Mouse (Mus musculus) layer of hippocampus, adult 9-10 months (tissue): ENCODE results near the gene Svep1.

Experiments used
- DNase-seq: peaks from one replicate; pipeline ENCODE4 v3.0.0; 2022; ENCODE audit warnings: low spot score

Gene Svep1

DNA sequence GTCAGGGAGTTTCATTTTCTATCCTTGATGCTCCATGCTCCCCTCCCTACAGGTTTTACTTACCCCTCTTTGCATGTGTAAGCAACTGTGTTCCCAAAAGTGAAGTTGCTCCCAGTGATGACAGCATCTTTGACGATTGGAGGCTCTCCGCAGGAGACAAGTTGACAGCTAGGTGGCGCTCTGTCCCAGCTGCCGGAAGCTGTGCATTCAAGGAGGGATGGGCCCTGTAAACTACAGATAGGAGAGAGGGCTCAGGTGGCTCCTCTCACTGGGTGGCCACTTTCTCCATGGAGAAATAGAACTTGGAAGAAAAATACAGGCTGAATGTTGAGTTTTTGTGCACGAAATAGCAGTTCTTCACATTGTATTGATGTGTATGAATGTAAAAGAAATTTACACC, 124.1 kb downstream of the Svep1 start:
- DNase-seq, result peak; percentile 13

DNA sequence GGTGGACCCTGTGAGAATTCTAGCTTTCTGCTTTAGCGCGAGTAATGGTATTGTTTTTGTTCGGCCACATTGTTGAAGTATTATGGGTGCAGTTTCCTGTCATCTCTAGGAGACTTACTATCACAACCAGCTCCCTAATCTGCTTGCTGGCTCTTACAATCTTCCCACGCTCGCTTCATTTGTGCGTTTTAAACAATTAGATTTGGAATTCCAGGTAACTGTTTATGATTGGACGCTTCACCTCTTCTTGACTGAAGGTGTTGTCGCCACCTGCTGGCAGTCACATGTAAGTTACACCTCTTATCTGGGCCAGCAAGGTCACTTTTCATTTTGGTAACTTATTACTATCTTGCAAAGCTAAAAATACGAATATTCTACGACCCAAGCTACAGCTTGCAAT, 127.0 kb downstream of the Svep1 start:
- DNase-seq, result peak; percentile 21

DNA sequence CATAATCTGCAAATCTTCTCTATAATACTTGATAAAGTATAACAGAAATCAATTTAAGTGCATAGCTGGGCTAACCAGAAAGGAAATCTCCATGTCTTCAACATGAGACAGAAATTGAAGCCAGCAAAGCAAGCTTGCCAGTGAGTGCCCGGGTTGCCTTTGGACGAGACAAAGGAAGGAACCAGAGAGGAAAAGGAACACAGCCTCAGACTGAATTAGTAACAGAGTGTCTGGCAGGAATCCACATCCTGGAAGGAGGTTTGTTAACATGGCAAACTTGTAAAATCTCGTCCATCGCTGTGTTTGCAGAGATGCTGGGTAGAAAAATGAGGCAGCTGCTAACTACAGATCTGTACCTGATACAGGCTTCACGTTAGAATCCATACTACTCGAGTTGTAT, 128.7 kb downstream of the Svep1 start:
- no peak for DNase-seq

DNA sequence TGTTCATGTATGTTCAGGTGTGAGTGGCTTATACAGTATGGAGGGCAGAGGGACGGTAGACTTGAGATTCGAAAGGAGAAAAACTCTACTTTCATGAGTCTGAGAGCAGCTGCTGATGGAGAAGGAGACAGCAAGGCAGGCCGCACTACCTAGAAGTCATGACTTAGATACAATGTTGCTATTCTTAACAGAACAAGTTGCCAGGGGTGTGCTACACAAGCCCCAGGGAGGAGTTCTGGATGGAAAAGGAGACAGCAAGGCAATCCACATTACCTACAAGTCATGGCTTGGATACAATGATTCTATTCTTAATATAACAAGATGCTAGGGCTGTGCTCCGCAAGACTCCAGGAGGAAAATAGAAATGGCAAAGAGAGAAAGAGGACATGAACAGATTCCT, 129.1 kb downstream of the Svep1 start:
- DNase-seq, result no peak

DNA sequence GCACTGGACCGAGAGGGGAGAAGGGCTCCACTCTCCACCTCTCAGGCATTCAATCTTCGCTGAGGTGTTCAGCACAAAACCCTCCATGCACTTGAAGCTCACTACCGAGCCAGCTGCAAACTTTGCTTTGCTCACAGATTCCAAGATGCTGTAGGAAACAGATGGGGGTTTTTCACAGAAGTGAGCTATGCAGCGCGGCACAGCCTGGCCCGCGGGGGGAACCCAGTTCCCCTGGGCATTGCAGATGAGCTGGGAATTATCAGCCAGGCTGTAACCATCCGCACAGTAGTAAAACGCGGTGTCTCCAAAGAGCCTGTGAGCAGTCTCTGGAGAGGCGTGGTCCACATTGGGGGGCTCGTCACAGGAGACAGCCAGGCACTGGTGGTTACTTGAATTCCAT, 133.8 kb downstream of the Svep1 start:
- DNase-seq, result no peak

DNA sequence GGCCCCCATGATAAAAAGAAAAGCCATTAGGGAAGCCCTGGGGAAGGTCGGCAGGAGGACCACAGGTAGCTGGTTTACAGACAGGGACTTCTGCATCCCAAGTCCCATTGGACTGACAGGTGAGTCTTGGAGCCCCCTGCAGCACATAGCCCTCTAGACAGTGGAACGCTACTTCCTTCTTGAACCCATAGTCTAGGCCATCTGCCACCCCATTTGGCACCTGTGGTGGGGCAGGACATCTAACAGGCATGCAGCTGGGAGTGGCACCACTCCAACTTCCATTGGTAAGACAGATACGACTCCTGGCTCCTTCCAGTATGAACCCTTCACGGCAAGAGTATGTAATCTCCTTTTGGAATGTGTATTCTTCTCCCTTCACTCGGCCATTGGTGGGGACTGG, 137.8 kb downstream of the Svep1 start:
- DNase-seq, result no peak

DNA sequence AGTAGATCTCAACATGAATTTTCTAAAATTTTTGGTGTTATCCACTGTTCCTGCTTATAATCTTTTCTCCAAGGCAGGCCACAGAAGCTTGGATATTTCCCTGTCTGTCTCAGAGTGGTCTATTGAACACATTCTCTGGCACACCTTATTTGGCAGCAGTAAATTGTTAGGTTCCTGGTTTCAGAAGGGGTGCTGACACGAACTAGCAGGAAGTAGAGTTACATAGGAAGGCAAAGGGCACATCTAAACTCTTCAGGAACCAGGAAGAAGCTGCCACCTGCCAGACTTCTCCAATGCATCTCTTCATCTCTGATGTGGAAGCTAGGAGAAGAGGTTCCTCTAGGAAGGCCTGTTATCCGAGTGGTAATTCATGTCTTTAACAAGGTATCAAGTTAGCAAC, 141.9 kb downstream of the Svep1 start:
- no peak for DNase-seq

DNA sequence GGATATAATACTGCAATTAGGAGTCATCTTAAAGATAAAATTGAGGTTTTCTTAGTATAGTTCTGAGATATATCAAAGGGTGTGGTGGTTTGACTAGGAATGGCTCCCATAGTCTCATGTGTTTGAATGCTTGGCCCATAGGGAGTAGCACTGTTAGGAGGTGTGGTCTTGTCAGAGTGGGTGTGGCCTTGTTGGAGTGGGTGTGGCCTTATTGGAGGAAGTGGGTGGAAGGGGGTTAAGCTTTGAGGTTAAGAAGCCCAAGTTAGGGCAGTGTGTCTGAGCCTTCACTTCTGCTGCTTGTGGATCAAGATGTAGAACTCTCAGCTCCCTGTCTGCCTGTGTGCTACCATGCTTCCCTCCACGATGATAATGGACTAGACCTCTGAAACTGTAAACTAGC, 143.7 kb downstream of the Svep1 start:
- no peak for DNase-seq

DNA sequence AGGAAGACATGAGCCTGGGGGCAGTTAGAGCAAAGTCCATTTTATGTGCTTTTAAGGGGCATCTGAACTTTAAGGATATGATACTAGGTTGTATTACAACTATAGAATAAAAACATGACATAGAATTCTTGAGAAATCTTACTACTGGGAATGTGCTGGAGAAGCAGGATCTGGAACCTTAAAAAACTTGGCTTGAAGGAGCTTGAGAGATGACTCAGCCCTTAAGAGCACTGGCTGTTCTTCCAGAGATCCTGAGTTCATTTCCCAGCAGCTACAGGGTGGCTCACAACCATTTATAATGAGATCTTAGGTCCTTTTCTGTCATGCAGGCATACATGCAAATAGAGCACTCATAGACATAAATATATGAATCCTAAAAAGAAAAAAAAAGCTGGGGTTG, 151.0 kb downstream of the Svep1 start:
- no peak for DNase-seq

DNA sequence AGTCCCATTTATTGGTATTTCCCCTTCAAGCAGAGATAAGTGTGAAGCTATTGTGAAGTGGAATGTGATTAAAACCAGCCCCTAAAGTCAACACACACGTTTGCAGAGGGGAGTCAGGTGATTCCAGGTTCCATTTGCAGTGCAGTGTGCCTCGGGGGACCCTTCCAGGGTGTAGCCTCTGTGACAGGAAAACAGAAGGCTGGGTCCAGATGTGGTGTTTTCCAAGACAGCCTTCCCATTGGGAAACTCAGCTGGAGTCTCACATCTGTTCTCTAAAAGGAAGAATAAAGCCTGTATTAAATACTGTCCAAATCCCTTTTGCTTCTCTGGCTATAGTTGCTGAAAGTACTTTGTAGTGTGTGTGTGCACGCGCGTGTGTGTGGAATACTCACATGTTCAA, 152.2 kb downstream of the Svep1 start:
- DNase-seq, result no peak

DNA sequence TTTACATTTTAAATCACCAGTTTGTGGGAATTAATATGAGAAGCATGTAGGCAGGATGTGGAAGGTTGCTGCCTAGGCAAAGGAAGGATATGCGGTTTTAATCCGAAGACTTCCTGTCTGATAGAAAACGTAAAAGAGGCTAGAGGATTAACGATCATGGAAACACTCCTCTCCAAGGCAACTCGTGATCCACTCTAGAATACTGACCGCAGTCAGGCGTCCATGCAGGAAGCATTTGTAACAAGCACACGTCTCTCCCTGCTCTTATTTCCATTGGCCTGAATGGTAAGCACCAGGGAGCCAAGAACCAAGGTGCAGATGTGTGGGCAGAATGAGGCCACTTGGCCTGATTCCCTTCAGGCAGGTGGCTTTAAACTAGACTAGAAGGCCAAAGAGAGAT, 155.9 kb downstream of the Svep1 start:
- no peak for DNase-seq

DNA sequence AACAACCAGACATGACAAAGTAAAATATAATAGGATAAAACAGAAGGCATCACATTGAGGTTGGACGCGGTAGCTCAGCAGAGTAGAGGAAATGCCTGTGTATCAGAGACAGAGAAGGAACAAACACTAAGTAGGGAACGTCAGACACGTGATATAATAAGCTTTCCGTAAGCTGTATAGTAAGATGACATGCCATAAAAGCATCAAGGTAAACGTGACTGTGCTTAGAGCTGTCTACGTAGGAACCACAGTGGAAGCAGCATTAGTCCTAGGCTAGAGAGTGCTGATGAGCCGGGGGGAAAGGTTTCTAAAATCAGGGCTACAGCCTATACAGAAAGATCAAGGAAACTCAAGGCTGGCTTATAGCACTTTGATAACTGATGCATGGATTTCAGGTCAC, 156.4 kb downstream of the Svep1 start:
- DNase-seq, result no peak

DNA sequence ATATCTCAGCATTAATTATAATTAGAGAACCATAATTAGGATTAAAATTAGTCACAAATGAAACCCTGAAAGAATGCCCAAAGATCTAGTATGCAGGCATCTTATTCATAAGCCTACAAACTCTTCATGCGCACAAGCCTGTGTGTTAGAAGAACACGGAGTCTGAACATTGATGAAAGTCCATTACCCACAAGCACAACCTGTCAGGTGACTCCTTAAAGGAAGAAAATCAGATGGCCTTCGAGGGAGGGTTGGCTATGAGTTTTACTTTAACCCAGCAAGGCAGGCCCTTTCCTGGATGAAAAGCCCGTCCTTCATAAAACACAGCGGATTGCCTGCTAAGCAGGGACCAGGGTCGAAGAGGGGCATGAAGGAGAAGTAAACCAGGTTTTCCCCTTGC, 161.8 kb downstream of the Svep1 start:
- DNase-seq, result no peak

DNA sequence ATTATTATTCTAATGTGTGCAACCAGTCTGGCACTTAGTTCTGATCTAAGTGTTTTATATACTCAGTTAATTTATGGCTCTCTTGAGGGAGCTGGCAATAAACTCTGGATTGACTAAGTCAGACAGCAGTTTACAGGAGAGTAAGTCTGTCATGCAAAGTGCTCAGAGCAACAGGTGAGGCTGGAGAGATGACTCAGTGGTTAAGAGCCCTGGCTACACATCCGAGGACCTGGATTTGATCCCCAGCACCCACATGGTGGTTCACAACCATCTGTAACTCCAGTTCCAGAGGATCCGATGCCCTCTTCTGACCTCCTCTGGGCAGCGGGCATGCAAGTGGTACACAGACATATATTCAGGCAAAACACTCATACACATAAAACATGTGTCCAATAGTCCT, 162.3 kb downstream of the Svep1 start:
- no peak for DNase-seq

DNA sequence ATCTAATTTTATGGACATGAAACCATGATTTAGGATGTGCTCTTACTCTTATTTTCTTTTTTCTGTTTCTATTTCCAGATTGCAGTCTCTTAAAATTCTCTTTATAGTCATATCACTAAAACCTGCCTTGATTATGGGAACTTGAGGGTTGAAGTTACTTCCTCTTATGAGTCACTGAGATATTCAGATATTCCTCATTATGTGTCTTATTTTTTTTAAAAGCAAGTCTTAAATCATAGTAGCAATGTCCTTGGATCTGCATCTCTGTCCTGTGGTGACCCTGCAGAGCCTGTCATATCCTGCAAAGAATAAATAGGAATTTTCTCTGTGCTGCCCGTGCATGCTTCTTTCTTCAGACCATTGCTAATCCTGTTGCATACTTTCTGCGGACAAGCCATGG, 166.6 kb downstream of the Svep1 start:
- DNase-seq, result no peak

DNA sequence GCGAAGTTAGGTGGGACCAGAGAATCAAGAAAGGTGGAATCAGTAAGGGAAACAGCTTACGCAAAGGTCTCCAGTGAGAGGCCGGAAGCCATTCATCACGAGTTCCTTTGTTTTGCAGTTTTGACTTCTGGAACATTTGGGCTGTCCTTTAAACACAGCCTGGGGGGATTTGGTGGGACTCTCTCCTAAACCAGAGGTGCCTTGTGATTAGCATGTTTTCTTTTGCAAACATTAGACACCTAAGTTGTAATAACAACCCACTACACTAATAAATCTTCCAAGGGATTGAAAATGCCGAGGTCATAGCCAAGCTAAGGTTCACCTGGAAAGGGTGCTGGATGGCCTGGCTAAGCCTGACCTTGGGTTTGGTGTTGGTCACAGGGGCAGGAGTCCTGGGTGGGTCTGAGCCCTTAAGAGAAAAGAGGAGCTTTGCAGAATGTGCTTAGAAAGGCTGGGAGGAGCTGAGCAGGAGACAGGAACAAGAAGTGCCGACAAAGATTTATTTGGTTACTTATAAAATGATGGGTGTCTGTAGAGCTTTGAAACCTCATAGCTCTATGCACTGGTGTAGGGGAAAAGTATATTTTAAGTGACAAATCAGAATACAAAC, 169.5 kb downstream of the Svep1 start:
- no peak for DNase-seq

DNA sequence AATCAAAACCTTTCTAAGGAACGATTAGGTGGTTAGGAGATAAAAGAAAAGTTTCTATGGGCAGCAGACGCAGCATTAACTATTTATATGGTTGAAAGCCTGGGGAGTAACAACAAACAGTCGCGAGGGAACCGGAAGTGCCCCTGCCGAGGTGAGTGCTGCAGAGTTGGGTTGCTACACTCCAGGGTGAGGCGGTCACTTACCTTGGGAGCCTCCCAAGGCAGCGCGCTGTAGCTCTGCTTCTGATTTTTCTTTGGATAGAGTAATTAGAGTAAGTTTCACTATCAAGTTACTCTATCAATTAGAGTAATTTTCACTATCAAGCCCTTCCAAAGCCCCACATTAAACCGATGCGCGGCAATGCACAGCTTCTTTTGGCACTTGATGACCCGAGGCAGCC, 172.0 kb downstream of the Svep1 start:
- DNase-seq, result no peak

DNA sequence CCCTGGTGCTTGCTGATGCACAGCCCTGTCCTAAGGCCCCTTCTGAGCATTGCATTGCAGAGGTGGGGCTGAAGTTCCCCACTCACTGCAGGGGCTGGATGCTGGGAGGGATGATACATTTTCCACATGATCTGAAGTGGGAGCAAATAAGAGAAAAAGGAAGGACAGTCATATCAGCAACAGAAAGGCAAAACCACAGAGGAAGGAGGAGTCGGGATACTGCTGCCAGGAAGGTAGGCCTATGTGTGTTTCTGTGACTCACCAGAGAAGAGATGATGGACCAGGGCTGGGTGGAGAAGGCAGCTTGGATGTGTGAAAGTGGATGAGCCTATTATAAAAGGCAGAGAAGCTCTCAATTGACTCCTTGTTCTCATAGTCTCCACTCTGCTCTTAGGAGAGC, 173.9 kb downstream of the Svep1 start:
- DNase-seq, result no peak

DNA sequence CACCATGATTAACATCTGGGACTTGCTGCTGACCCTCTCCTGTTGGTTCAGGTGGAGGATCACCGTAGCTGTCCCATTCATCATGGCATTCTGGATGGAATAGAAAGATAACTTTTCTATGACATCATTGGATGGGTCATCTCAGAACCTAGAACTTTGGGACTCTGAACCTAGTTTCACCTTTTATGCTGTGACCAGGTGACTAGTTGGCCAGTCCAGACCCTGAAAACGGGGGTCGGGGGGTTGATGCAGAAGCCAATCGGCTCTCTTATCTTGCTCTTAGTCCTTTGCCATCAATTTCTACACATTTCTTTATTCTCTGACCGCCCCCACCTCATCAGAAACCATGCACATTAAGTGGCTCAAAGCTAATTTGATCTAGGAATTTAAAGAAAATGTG, 197.6 kb downstream of the Svep1 start, which contains the start of gene Txndc8:
Gene Txndc8, minus strand, starts transcription at position 101 of the 400 bp plus-strand sequence.
- no peak for DNase-seq

DNA sequence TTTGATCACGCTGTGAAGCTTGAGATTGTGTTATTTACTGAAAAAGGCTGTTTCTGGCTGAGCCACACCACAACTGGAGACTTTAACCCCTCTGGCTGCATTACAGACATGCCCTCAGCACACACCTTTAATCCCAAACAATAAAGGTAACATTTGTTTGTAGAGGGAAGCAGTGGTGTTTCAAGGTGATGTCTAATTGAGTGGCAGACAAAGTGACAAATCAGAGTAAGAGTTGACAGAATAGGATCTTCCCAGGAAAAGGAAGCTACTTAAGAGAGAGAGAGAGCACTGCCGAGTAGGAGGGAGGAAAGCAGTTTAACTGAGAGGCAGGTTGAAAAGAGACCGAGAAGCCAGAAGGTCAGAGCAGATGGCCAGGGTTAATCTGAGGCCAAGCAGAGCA, 203.2 kb downstream of the Svep1 start:
- DNase-seq, result no peak
